Comparison of ENCODE assay signal across 17 mouse cellular contexts in genomic region chr2:161982311-161982710, GRCm38 (mm10).
"Had no signal": no experiment of that assay in that cellular context is flagged by ENCODE, and none has a peak within 500 bp of the region (broad histone marks: within the 10 kb centered on the region; RNA-seq: fewer than 3 reads in every experiment).

No protein-coding gene starts in this region.

- H3K9me3 ChIP-seq: midbrain, embryonic 10.5 days; midbrain, embryonic 12.5 days; neural tube, embryonic 13.5 days; neural tube, embryonic 15.5 days; stomach, embryonic 15.5 days had no signal

- ATAC-seq: midbrain, embryonic 16.5 days had no signal

- H3K4me3 ChIP-seq: midbrain, embryonic 10.5 days; midbrain, embryonic 12.5 days; myocyte; neural tube, embryonic 13.5 days; neural tube, embryonic 15.5 days; stomach, embryonic 15.5 days had no signal

- H3K9ac ChIP-seq: lung, embryonic 14.5 days; midbrain, embryonic 12.5 days; neural tube, embryonic 13.5 days; neural tube, embryonic 15.5 days; stomach, embryonic 15.5 days had no signal

- H3K36me3 ChIP-seq: midbrain, embryonic 10.5 days; midbrain, embryonic 12.5 days; neural tube, embryonic 13.5 days; neural tube, embryonic 15.5 days; stomach, embryonic 15.5 days had no signal

- H3K27ac ChIP-seq: midbrain, embryonic 10.5 days; midbrain, embryonic 12.5 days; neural tube, embryonic 13.5 days; neural tube, embryonic 15.5 days; stomach, embryonic 15.5 days; stomach, postnatal 0 days had no signal

- DNase-seq: lung, adult 18-20 months; lung, embryonic 14.5 days; lung, postnatal 10 days; lung, postnatal 4 days; midbrain, embryonic 14.5 days; right cerebral cortex, postnatal 14 days; thymus, adult 2 months; thymus, postnatal 25 days; thymus, postnatal 4 days had no signal

- H3K27me3 ChIP-seq: midbrain, embryonic 12.5 days; neural tube, embryonic 13.5 days; neural tube, embryonic 15.5 days; stomach, embryonic 15.5 days had no signal

- H3K4me1 ChIP-seq: midbrain, embryonic 10.5 days; midbrain, embryonic 12.5 days; neural tube, embryonic 13.5 days; neural tube, embryonic 15.5 days; stomach, embryonic 15.5 days had no signal

- H3K4me2 ChIP-seq: lung, embryonic 14.5 days; midbrain, embryonic 12.5 days; neural tube, embryonic 13.5 days; neural tube, embryonic 15.5 days; stomach, embryonic 15.5 days had no signal
